Mouse (Mus musculus): Measurements from ENCODE around the gene Card14.

The Card14 gene

GRCm38 (mm10) chr11:119304904-119305712 is 2.5 kb upstream of the Card14 start:
- peak; percentile 65 for DNase-seq

GRCm38 (mm10) chr11:119306762-119307657 is 558 bp upstream of the Card14 start:
- no peak for DNase-seq

- peak; percentile 21 for DNase-seq
Observed at GRCm38 (mm10) chr11:119307916-119308315, 348 bp downstream of the Card14 start.

GRCm38 (mm10) chr11:119310621-119311020 is 3.1 kb downstream of the Card14 start:
- DNase-seq = no peak

GRCm38 (mm10) chr11:119314252-119314936 is 6.8 kb downstream of the Card14 start:
- no peak for DNase-seq

- no peak for DNase-seq
Observed at GRCm38 (mm10) chr11:119316720-119317119, 9.2 kb downstream of the Card14 start.

GRCm38 (mm10) chr11:119322521-119322920 is 15.0 kb downstream of the Card14 start:
- DNase-seq = no peak

- DNase-seq = no peak
Observed at GRCm38 (mm10) chr11:119325068-119325467, 17.5 kb downstream of the Card14 start.

- no peak for DNase-seq
Observed at GRCm38 (mm10) chr11:119330592-119330991, 23.0 kb downstream of the Card14 start.

GRCm38 (mm10) chr11:119331970-119332369 is 24.4 kb downstream of the Card14 start:
- no peak for DNase-seq

GRCm38 (mm10) chr11:119338271-119339059 is 30.9 kb downstream of the Card14 start:
- no peak for DNase-seq

GRCm38 (mm10) chr11:119339179-119339578 is 31.6 kb downstream of the Card14 start:
- DNase-seq = no peak

- peak; percentile 94 for DNase-seq
Observed at GRCm38 (mm10) chr11:119339637-119340036, 32.1 kb downstream of the Card14 start.

GRCm38 (mm10) chr11:119344178-119344577 is 36.6 kb downstream of the Card14 start:
- DNase-seq = no peak

- no peak for DNase-seq
Observed at GRCm38 (mm10) chr11:119344865-119345264, 37.3 kb downstream of the Card14 start.

- no peak for DNase-seq
Observed at GRCm38 (mm10) chr11:119347125-119347524, 39.6 kb downstream of the Card14 start.

GRCm38 (mm10) chr11:119352113-119352512 is 44.5 kb downstream of the Card14 start:
- peak; percentile 22 for DNase-seq

GRCm38 (mm10) chr11:119353946-119354345 is 46.4 kb downstream of the Card14 start:
- no peak for DNase-seq

GRCm38 (mm10) chr11:119354798-119355442 is 47.4 kb downstream of the Card14 start:
- DNase-seq = peak; percentile 91

- peak; percentile 96 for DNase-seq
Observed at GRCm38 (mm10) chr11:119355443-119356385, 48.1 kb downstream of the Card14 start, which contains the start of the genes Sgsh and Slc26a11. Sgsh (minus strand) TSS chr11:119355536. Slc26a11 (plus strand) TSS chr11:119355557.
